Mouse (Mus musculus) testis, adult 2 months (tissue): ENCODE measurements around the gene Man1c1.

Experiments used
- CTCF ChIP-seq: fragments of 200-500 bp; IDR thresholded peaks from 2 replicates; pipeline ENCODE4 v1.5.1; 2012; ENCODE audit warnings: low read depth, mild to moderate bottlenecking, inconsistent platforms, low read length, moderate library complexity; ENCODE audit not compliant: control insufficient read depth, insufficient read depth, insufficient replicate concordance
- POLR2A ChIP-seq: fragments of 200-500 bp; IDR thresholded peaks from 2 replicates; pipeline ENCODE4 v1.6.1; 2012; ENCODE audit warnings: low read depth, mild to moderate bottlenecking, inconsistent platforms, low read length, moderate library complexity; ENCODE audit not compliant: control insufficient read depth

DNA sequence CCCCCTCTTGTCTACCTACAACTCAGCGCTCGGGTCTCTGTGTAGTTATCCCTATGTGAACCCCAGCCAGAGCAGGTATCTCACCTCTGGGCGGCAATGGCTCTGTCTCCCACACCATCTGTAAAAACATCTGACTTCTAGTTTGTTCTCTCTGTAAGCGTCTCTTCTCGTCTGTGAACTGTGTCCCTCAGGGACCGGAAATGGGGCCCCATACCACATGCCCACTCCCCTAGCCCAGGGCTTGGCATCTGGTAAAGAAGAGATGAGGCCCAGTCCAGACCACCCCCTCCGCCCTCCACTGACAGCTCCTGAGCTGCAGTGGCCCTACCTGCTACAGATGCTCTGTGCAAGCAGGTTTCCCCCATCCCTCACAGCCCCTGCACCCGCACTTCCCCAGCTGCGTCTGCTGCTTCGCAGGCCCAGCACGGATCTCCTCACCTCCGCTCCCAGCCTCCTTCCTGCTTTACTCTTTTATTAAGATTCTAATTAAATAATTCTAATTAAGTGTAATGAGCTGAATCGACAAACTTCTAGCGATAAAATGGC lies 33.3 kb upstream of the Man1c1 start:
- TF ChIP-seq CTCF (no peak), POLR2A (no peak)
